Mouse (Mus musculus): Measurements from ENCODE around the gene Gm14744. TPM values are rescaled to one million over a fixed set of nuclear protein-coding genes. Genes with fewer than 3 reads are reported as not detected.
"Not testable (repeated sequence)": the region's sequence is repeated elsewhere in the genome, so short reads cannot be mapped to it uniquely, and the experiment has no call there.

The Gm14744 gene
- polyA plus RNA-seq (2012) = not detected in 2 replicates

DNA sequence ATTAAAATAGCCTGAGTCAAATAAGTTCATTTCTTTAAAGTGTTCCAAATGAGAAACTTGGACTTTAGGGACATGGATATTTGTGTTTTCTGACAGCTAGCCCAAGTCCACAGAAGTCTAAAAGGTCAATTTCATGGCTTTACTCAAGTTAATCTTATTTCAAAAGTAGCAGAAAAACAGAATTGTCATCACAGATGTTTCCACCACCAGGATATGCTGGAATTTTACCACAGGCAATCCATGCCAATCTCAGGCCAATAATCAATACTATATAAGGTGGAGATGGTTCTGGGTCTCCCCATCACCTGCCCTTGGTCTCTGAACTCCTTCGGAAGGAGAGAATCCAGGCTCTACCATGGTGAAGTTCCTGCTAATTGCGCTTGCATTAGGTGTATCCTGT lies at the start of gene Gm14744:
Gene Gm14744, plus strand, starts transcription at position 301 of the 400 bp plus-strand sequence.
- TF ChIP-seq GATA1 (IDR thresholded peaks at IDR 0.05; ENCODE audit: low read length) = not testable (repeated sequence)

DNA sequence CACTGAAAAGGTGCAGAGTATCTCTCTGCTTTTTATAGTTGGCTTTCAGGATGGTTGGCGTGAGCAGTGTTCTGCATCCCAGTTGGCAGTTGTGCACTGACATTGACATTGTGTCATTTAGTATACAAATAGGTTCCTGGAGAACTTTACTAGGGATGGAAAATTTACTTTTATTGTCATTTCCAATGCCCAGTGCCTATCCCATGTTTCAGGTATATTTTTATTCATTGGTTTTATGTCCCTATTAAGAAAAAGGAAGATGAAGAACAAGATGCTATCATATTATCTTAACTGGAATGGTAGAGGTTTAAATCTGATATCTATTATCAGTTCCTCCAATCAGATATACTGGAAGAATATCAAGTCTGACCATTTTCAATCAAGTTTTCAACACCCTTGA lies 11.0 kb upstream of the Gm14744 start, which contains the start of gene Pbsn:
Gene Pbsn, minus strand, starts transcription at position 101 of the 400 bp plus-strand sequence.
- TF ChIP-seq GATA1 (IDR thresholded peaks at IDR 0.05; ENCODE audit: low read length) = no peak

Other genes with a start within 250 kb of the Gm14744 start
- 8.0 and 10.4 TPM in 2 replicates for gene Prkx, start 68.5 kb upstream of the Gm14744 start, polyA plus RNA-seq (2012)
- gene Pbsn, start 11.1 kb upstream of the Gm14744 start, polyA plus RNA-seq (2012) = not detected in 2 replicates
- not detected in 2 replicates for gene 5430402E10Rik, start 60.3 kb downstream of the Gm14744 start, polyA plus RNA-seq (2012)
- not detected in 2 replicates for gene Obp1a, start 226.6 kb downstream of the Gm14744 start, polyA plus RNA-seq (2012)